Mouse (Mus musculus) forebrain, embryonic 13.5 days (tissue): ENCODE measurements around the gene Wfdc17. TPM values are rescaled to one million over a fixed set of nuclear protein-coding genes. Genes with fewer than 3 reads are reported as not detected.

Experiments
- ATAC-seq: fragments of 200-750 bp; cut with Nextera tagmentation; 2 replicates; pipeline ENCODE4 v1.8.0; 2017
- H3K27ac ChIP-seq: fragments of 300-500 bp; sonication (generic); 2 replicates; pipeline ENCODE4 v1.5.1; 2015; ENCODE audit warnings: inconsistent platforms, mild to moderate bottlenecking, moderate library complexity
- H3K27me3 ChIP-seq: fragments of 300-500 bp; sonication (generic); 2 replicates; pipeline ENCODE4 v1.6.1; 2015; ENCODE audit warnings: mild to moderate bottlenecking, inconsistent platforms
- H3K36me3 ChIP-seq: fragments of 300-500 bp; sonication (generic); 2 replicates; pipeline ENCODE4 v1.6.1; 2015; ENCODE audit warnings: mild to moderate bottlenecking, inconsistent platforms; ENCODE audit not compliant: poor library complexity, severe bottlenecking
- H3K4me1 ChIP-seq: fragments of 300-500 bp; sonication (generic); 2 replicates; pipeline ENCODE4 v1.6.1; 2015; ENCODE audit warnings: inconsistent platforms
- H3K4me2 ChIP-seq: fragments of 300-500 bp; sonication (generic); 2 replicates; pipeline ENCODE4 v1.6.1; 2015; ENCODE audit warnings: inconsistent platforms, mild to moderate bottlenecking, moderate library complexity
- H3K4me3 ChIP-seq: fragments of 300-500 bp; sonication (generic); 2 replicates; pipeline ENCODE4 v1.5.1; 2015; ENCODE audit warnings: mild to moderate bottlenecking, inconsistent platforms
- H3K9ac ChIP-seq: fragments of 300-500 bp; sonication (generic); 2 replicates; pipeline ENCODE4 v1.6.1; 2015; ENCODE audit warnings: mild to moderate bottlenecking, inconsistent platforms
- H3K9me3 ChIP-seq: fragments of 300-500 bp; sonication (generic); replicated peaks from 2 replicates; pipeline ENCODE4 v1.6.1; 2016; ENCODE audit warnings: inconsistent platforms
- WGBS: fragments of 180-500 bp; shearing (Covaris S2); methylation state at CpG from one replicate; pipeline ENCODE4 v1.1.7; 2015; 5-methylcytosine and 5-hydroxymethylcytosine counted together
- polyA plus RNA-seq: library from polyadenylated mRNA; unstranded; fragments of >200 nt; fragmentation: Nextera tagmentation; extraction: Ambion mirVana; gene quantifications from 2 replicates; pipeline ENCODE4 v1.2.1, GENCODE M21; 2015

The Wfdc17 gene
- polyA plus RNA-seq, 1 experiment from 2014 or later: not detected

DNA sequence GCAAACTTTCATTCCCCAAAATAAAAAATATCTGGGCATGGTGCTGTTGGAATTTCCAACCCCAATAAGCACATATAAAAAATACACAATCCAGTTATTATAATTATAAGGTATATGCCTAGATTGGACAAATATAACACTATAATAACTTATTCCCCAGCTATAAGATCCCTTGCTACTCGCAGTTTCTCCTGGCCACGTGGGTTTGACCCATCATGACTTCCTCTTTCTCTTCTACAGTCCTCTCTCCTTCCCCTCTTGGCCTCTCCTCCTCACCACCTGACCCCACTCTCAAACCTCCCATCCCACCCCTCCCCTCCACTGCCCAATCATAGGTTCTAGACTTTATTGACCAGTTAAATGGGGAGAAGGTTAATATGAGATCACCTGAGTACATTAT, 10.1 kb downstream of the Wfdc17 start:
- ATAC-seq: no peak
- 77% methylated on average over 2 of the region's 2 CpGs for WGBS
- Histone ChIP-seq H3K27me3 (no peaks in the 10 kb centered on the region), H3K9ac (no peak overlapping the region), H3K36me3 (no peaks in the 10 kb centered on the region), H3K4me3 (no peak overlapping the region), H3K4me2 (no peak overlapping the region), H3K27ac (no peak overlapping the region), H3K9me3 (no peaks in the 10 kb centered on the region), H3K4me1 (no peaks in the 10 kb centered on the region)

DNA sequence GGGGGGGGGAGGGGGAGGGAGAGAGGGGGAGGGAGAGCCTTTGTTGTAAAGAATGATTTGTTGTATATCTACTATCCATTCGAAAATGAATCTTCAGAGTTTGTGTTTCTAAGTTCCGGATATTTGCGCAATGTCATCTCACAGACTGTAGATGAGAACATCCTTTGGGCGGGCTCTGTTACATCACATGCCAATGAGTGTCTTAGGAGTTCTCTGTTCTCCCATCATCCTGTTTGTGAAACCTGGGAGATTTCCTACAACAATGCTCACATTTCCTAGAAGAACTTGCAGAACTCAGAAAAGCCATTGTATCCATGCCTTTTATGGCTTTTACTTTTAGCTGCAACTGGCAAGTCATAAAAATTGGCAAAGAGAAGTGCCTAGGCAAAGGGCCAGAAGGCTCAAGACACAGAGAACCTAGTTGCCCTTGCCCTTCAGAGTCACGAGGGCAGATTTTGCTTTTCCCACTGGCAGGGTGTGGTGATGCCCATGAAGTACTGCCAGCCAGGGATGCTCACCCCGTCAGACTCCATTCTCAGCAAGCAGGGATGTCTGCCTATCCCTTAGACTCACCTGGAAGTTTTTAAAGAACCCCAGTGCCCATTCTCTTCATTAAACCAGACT, 13.4 kb downstream of the Wfdc17 start:
- no peak overlapping the region for H3K9ac ChIP-seq
- H3K4me1 ChIP-seq: no peaks in the 10 kb centered on the region
- H3K4me2 ChIP-seq: no peak overlapping the region
- 94% methylated on average over 6 of the region's 6 CpGs for WGBS
- H3K9me3 ChIP-seq: no peaks in the 10 kb centered on the region
- ATAC-seq: no peak
- H3K36me3 ChIP-seq: no peaks in the 10 kb centered on the region
- H3K4me3 ChIP-seq: no peak overlapping the region
- H3K27ac ChIP-seq: no peak overlapping the region
- H3K27me3 ChIP-seq: no peaks in the 10 kb centered on the region; the same call in 1 of the 2 replicates

DNA sequence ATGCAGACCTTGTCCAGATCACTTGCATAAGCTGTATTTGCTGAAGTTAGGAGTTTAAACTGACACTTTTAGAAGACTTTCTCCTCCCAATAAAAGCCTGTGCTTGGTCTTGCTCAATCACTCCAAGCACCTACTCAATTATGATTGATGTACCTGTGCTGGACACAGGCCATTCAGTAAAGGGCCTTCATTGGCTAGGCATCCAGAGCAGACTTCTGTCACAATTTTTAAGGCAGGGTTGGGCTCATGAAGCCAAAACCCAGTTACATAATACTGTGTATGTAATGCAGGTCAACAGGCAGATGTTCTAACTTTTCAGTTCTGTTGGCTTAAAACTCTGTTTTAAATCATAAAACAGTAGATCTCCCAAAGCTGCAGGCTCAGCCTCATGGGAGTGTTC, 17.0 kb downstream of the Wfdc17 start:
- Histone ChIP-seq H3K9ac (no peak overlapping the region), H3K9me3 (no peaks in the 10 kb centered on the region), H3K4me2 (no peak overlapping the region), H3K27ac (no peak overlapping the region), H3K27me3 (no peaks in the 10 kb centered on the region; the same call in 1 of the 2 replicates), H3K4me1 (no peaks in the 10 kb centered on the region), H3K36me3 (no peaks in the 10 kb centered on the region), H3K4me3 (no peak overlapping the region)
- no peak for ATAC-seq

DNA sequence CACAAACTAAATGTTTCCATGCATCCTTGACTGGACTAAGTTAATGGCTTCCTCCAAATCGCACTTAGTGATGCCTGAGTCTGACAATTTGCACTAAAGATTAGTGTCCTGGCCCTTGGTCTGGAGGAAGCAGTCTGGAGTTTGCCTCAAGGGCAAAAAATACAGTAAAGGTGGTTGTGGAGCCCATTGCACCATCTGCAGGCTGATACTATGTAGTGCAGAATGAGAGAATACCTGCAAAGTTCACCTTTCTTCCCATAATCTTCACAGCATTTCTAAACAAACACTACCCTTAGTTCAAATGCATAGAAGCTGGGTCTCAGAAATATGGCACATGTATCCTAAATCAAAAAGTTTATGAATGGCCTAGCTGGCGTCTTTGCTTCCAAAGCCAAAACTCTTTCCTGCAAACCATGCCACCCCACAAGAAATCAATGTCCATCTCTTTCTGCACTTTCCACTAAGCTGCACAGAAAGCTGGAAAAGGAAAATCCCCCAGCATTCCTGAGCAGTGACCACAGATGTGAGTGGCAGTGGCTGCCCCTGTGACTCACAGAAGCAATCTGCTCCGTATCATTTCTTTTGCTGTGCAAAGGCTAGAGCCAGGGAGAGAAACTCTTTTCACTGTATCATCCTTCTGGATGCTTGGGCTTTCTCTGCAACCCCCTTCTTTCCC, 25.1 kb downstream of the Wfdc17 start:
- Histone ChIP-seq H3K4me1 (no peaks in the 10 kb centered on the region), H3K27me3 (no peaks in the 10 kb centered on the region), H3K27ac (no peak overlapping the region), H3K4me2 (no peak overlapping the region), H3K9ac (no peak overlapping the region), H3K9me3 (peaks cover 2% of the 10 kb centered on the region; the same call in 1 of the 2 replicates), H3K36me3 (no peaks in the 10 kb centered on the region), H3K4me3 (no peak overlapping the region)
- no peak for ATAC-seq
- WGBS: 75% methylated on average over 3 of the region's 3 CpGs

- H3K4me1 ChIP-seq: no peaks in the 10 kb centered on the region
- no peak overlapping the region for H3K4me2 ChIP-seq
- no peak overlapping the region for H3K4me3 ChIP-seq
- 86% methylated on average over 1 of the region's 1 CpGs for WGBS
- no peaks in the 10 kb centered on the region for H3K36me3 ChIP-seq
- H3K27ac ChIP-seq: no peak overlapping the region
- H3K9me3 ChIP-seq: peaks cover 4% of the 10 kb centered on the region; the same call in 1 of the 2 replicates
- H3K27me3 ChIP-seq: no peaks in the 10 kb centered on the region
- no peak for ATAC-seq
- no peak overlapping the region for H3K9ac ChIP-seq
These were observed 27.3 kb downstream of the Wfdc17 start for GRCm38 (mm10) chr11:83731116-83731515.

- Histone ChIP-seq H3K4me3 (no peak overlapping the region), H3K27me3 (no peaks in the 10 kb centered on the region), H3K4me2 (no peak overlapping the region), H3K9me3 (peaks cover 4% of the 10 kb centered on the region; the same call in 1 of the 2 replicates), H3K9ac (no peak overlapping the region), H3K27ac (no peak overlapping the region), H3K36me3 (no peaks in the 10 kb centered on the region), H3K4me1 (no peaks in the 10 kb centered on the region)
- no peak for ATAC-seq
- 81% methylated on average over 5 of the region's 5 CpGs for WGBS
These were observed 29.4 kb downstream of the Wfdc17 start for GRCm38 (mm10) chr11:83733071-83733640.

DNA sequence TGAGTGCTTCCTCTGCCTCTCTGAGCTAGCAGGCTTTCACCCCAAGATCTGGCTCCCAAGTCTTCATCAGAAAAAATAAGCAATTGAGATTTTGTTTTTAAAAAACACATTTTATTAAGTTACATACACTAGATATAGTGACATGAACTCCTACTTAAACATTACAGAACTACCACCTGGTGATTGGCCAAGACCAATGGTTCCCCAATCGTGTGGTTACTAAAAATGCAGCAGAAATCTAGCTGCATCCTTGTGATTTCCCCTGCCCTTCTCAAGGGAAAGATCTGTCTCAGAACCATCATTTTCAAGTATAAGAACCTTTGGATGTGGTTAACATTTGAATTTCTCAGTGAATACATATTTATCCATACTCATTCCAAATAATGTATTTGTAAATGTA, 30.4 kb downstream of the Wfdc17 start:
- no peaks in the 10 kb centered on the region for H3K4me1 ChIP-seq
- no peak for ATAC-seq
- H3K4me2 ChIP-seq: no peak overlapping the region
- H3K27me3 ChIP-seq: no peaks in the 10 kb centered on the region
- H3K36me3 ChIP-seq: no peaks in the 10 kb centered on the region
- H3K9ac ChIP-seq: no peak overlapping the region
- H3K27ac ChIP-seq: no peak overlapping the region
- peaks cover 4% of the 10 kb centered on the region; the same call in 1 of the 2 replicates for H3K9me3 ChIP-seq
- WGBS: 91% methylated on average over 1 of the region's 1 CpGs
- no peak overlapping the region for H3K4me3 ChIP-seq

DNA sequence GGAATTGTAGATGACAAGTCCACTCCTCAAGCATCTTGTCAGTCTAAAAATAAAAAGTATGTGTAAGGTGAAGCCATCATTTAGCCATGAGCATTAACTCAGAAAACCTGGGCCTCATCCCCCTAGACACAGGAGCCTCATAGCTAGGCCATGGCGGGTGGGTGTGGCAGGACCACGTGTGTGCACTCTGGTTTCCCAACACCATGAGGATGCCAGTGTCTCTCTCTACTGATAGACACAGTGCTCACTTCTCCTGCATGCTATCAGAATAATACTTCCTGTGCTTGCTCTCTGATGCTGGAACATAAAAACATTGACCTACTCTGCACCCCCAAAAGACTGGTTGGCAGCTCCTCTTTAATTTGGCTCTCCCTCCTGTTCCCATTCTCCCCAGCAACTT, 32.1 kb downstream of the Wfdc17 start:
- 79% methylated on average over 2 of the region's 2 CpGs for WGBS
- H3K4me1 ChIP-seq: no peaks in the 10 kb centered on the region
- H3K9ac ChIP-seq: no peak overlapping the region
- no peak overlapping the region for H3K4me2 ChIP-seq
- no peak overlapping the region for H3K4me3 ChIP-seq
- no peaks in the 10 kb centered on the region for H3K36me3 ChIP-seq
- no peak for ATAC-seq
- H3K9me3 ChIP-seq: peaks cover 4% of the 10 kb centered on the region; the same call in 1 of the 2 replicates
- no peak overlapping the region for H3K27ac ChIP-seq
- H3K27me3 ChIP-seq: peaks cover 4% of the 10 kb centered on the region; the same call in 1 of the 2 replicates

- H3K27me3 ChIP-seq: peaks cover 13% of the 10 kb centered on the region
- H3K4me1 ChIP-seq: no peaks in the 10 kb centered on the region
- H3K4me2 ChIP-seq: no peak overlapping the region
- peaks cover 4% of the 10 kb centered on the region; the same call in 1 of the 2 replicates for H3K9me3 ChIP-seq
- ATAC-seq: no peak
- no peak overlapping the region for H3K9ac ChIP-seq
- WGBS: 90% methylated on average over 3 of the region's 3 CpGs
- H3K4me3 ChIP-seq: no peak overlapping the region
- no peaks in the 10 kb centered on the region for H3K36me3 ChIP-seq
- no peak overlapping the region for H3K27ac ChIP-seq
These were observed 33.3 kb downstream of the Wfdc17 start for GRCm38 (mm10) chr11:83737109-83737558.

- Histone ChIP-seq H3K9me3 (no peaks in the 10 kb centered on the region), H3K27ac (no peak overlapping the region), H3K4me2 (no peak overlapping the region), H3K9ac (no peak overlapping the region), H3K4me3 (no peak overlapping the region), H3K27me3 (peaks cover 17% of the 10 kb centered on the region), H3K36me3 (no peaks in the 10 kb centered on the region), H3K4me1 (no peaks in the 10 kb centered on the region)
- ATAC-seq: no peak
- WGBS: 20% methylated on average over 5 of the region's 5 CpGs
These were observed 35.5 kb downstream of the Wfdc17 start for GRCm38 (mm10) chr11:83739241-83739640.

- no peaks in the 10 kb centered on the region for H3K9me3 ChIP-seq
- H3K4me3 ChIP-seq: no peak overlapping the region
- 84% methylated on average over 4 of the region's 4 CpGs for WGBS
- no peak for ATAC-seq
- H3K4me2 ChIP-seq: no peak overlapping the region
- no peak overlapping the region for H3K9ac ChIP-seq
- H3K4me1 ChIP-seq: no peaks in the 10 kb centered on the region
- H3K36me3 ChIP-seq: no peaks in the 10 kb centered on the region
- no peak overlapping the region for H3K27ac ChIP-seq
- peaks cover 17% of the 10 kb centered on the region for H3K27me3 ChIP-seq
These were observed 36.7 kb downstream of the Wfdc17 start for GRCm38 (mm10) chr11:83740443-83740991.

DNA sequence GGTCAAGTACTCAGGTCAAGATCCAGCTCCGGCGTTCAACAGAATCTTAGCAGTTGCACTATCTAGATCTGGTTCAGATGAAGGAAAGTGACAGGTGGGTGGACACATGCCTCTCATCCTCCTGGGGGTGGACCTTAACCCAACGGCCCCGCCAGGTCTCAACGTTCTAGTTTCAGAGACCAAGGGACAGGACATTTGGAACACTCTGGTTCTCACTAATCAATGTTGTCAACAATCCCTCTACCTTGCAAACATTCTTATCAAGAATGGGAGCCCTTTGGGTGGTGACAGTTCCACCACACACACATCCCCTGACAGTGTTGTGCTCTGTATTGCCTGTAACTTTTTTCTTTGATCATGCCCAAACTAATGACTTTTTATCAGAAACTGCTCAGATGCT, 38.0 kb downstream of the Wfdc17 start:
- Histone ChIP-seq H3K4me2 (no peak overlapping the region), H3K4me1 (no peaks in the 10 kb centered on the region), H3K27me3 (peaks cover 24% of the 10 kb centered on the region), H3K9me3 (no peaks in the 10 kb centered on the region), H3K4me3 (no peak overlapping the region), H3K36me3 (no peaks in the 10 kb centered on the region), H3K9ac (no peak overlapping the region), H3K27ac (no peak overlapping the region)
- no peak for ATAC-seq
- 83% methylated on average over 5 of the region's 5 CpGs for WGBS
